Mouse (Mus musculus): ENCODE results near the gene Bcl11a.

The Bcl11a gene

DNA sequence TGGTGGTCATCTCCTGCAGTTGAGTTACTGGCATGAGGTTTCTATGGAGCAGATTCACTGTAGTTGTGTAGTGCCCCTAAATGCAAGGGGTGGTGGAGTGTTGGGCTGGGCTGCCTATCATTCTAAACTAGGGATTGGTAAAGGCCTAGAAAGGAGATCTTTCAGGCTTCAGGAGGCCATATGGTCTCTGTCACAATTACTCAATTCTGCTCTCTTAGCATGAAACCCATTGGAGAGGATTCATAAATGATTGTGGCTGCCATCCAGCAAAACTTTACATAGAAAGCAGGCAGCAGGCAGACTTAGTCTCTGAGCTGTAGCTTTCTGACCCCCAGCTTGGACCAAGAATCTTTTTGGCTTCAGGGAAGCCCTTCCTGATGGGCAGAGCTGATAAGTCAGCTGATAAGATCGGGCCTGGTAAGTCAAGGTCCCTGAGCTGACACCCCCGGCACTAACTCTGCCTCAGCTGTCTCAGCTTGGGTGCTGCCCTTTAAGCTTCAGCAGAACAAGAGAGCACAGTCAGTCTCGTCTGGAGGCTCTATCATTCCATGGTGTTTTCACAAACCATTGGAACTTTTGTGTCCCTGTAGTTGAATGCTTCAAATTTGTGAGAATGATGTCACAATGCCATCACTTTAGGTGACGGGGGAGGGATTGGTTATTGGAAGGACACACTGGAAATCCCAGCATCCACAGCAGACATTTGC, 143.9 kb downstream of the Bcl11a start:
- no peak for DNase-seq

Measured in cerebellum, adult 11 months (tissue).